Mouse (Mus musculus) cerebellum, adult 11-12 months (tissue): Measurements from ENCODE around the gene Hspa14.

Experiments used
- DNase-seq: peaks from one replicate; pipeline ENCODE4 v3.0.0; 2022

Hspa14 gene

GRCm38 (mm10) chr2:3512552-3513454, at the start of gene Hspa14, which contains the start of the genes Gm45902 and Cdnf:
Gene Hspa14, minus strand, starts transcription at chr2:3512814.
Gene Gm45902, minus strand, starts transcription at chr2:3512790.
Gene Cdnf, plus strand, starts transcription at chr2:3513030.
- DNase-seq = peak; percentile 99

- peak; percentile 60 for DNase-seq
These were observed 34.0 kb upstream of the Hspa14 start for GRCm38 (mm10) chr2:3546588-3546987.

- no peak for DNase-seq
These were observed 33.4 kb upstream of the Hspa14 start for GRCm38 (mm10) chr2:3546055-3546454.

- DNase-seq = no peak
These were observed 28.9 kb upstream of the Hspa14 start for GRCm38 (mm10) chr2:3541307-3542079.

GRCm38 (mm10) chr2:3526288-3526687, 13.7 kb upstream of the Hspa14 start:
- DNase-seq = no peak

GRCm38 (mm10) chr2:3522558-3522957, 9.9 kb upstream of the Hspa14 start:
- DNase-seq = no peak

- peak; percentile 65 for DNase-seq
These were observed 538 bp downstream of the Hspa14 start for GRCm38 (mm10) chr2:3512076-3512475.

- DNase-seq = no peak
These were observed 11.7 kb downstream of the Hspa14 start for GRCm38 (mm10) chr2:3500886-3501285.

GRCm38 (mm10) chr2:3499543-3499942, 13.1 kb downstream of the Hspa14 start:
- DNase-seq = no peak

GRCm38 (mm10) chr2:3493833-3494409, 18.7 kb downstream of the Hspa14 start:
- no peak for DNase-seq

- no peak for DNase-seq
These were observed 22.8 kb downstream of the Hspa14 start for GRCm38 (mm10) chr2:3489816-3490215.

GRCm38 (mm10) chr2:3480239-3480638, 32.4 kb downstream of the Hspa14 start:
- DNase-seq = no peak

GRCm38 (mm10) chr2:3475746-3476251, 36.8 kb downstream of the Hspa14 start:
- no peak for DNase-seq

GRCm38 (mm10) chr2:3474861-3475283, 37.7 kb downstream of the Hspa14 start, which contains the start of gene Suv39h2:
Gene Suv39h2, minus strand, starts transcription at chr2:3475031.
- DNase-seq = peak; percentile 95

GRCm38 (mm10) chr2:3474361-3474805, 38.2 kb downstream of the Hspa14 start:
- DNase-seq = peak; percentile 70

- no peak for DNase-seq
These were observed 38.7 kb downstream of the Hspa14 start for GRCm38 (mm10) chr2:3473891-3474290.

- no peak for DNase-seq
These were observed 56.0 kb downstream of the Hspa14 start for GRCm38 (mm10) chr2:3456590-3456989.

GRCm38 (mm10) chr2:3453096-3453495, 59.5 kb downstream of the Hspa14 start:
- no peak for DNase-seq

GRCm38 (mm10) chr2:3449431-3449830, 63.2 kb downstream of the Hspa14 start:
- DNase-seq = no peak

GRCm38 (mm10) chr2:3445984-3446383, 66.6 kb downstream of the Hspa14 start:
- no peak for DNase-seq

- DNase-seq = no peak
These were observed 68.4 kb downstream of the Hspa14 start for GRCm38 (mm10) chr2:3444206-3444605.
